8 mouse cellular contexts compared by ENCODE assay signal in the genomic region with DNA sequence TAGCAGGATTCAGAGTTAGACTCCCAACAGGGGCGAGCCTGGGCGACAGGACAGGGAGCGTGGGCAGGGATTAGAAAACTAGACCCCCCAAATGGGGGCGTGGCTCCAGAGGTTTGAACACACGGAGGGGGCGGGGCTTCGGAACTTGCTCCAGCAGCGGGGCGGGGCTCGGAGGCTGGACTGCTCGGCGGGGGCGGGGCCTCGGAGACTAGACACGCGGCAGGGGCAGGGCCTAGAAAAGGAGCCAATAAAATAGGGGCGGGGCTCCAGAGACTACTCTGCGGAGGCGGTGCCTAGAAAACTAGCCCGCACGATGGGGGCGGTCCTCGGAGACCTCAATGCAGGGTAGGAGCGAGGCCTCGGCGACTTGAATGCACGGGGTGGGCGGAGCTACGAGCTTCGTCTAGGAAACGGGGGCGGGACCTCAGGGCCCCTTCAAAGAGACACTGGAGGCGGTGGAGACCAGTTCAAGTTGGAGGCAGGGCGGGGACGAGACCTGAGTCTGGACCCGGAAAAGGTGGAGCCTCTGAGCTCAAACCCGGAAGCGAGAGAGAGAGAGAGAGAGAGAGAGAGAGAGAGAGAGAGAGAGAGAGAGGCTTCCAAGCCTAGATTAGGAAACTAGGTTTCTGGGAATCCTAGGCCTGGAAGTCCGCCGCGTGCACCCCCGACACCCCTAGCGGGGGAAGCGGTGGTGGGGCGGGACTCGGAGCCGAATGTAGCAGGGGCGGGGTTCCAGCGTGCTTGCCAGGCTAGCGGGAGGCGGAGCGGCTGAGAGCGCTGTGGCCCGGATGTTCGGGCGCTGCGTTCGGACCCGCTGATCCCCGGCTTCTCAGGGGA. TPM values are rescaled to one million over a fixed set of nuclear protein-coding genes. Genes with fewer than 3 reads are reported as not detected.
DNase-seq lines count a peak whose midpoint lies in the region; ATAC-seq lines count a peak whose summit lies in the region.

Gene L3hypdh, minus strand, starts transcription at position 111 of the 837 bp plus-strand sequence.
Gene Jkamp, plus strand, starts transcription at position 261 of the 837 bp plus-strand sequence.

- peak; percentile 96 for ATAC-seq in intestine, embryonic 14.5 days (replicated peaks; ENCODE audit: low FRiP score, low TSS enrichment, low read depth)

- H3K36me3 ChIP-seq in intestine, embryonic 14.5 days (ENCODE audit: control insufficient read depth, insufficient read depth, low read length) = peaks cover 6% of the 10 kb centered on the region

- H3K9me3 ChIP-seq in intestine, embryonic 14.5 days (ENCODE audit: control insufficient read depth, low read length) = no peaks in the 10 kb centered on the region

- no peaks in the 10 kb centered on the region for H3K27me3 ChIP-seq in intestine, embryonic 14.5 days (replicated peaks; ENCODE audit: control insufficient read depth, insufficient read depth, low read length)

- intact Hi-C loops in left cerebral cortex, postnatal 14 days (cut with DNase I) = no loop called here

- H3K27ac ChIP-seq in intestine, embryonic 14.5 days (ENCODE audit: low read depth) = peak within 1 kb of the TSS; percentile 94

- H3K4me3 ChIP-seq in intestine, embryonic 14.5 days (ENCODE audit: low read depth, low read length) = peak within 1 kb of the TSS; percentile 73

- 2% methylated on average over 60 of the region's 60 CpGs for WGBS in intestine, embryonic 14.5 days

- DNase-seq in adrenal gland, adult 18-20 months (ENCODE audit: low spot score in 2 of 2) = peak; percentile 98 to 99
- peak; percentile 100 for DNase-seq in embryo, embryonic 11 days
- DNase-seq in gastrocnemius, postnatal 25 days = peak; percentile 99
- DNase-seq in intestine, embryonic 14.5 days (ENCODE audit: low spot score) = peak; percentile 99
- DNase-seq in left cerebral cortex, postnatal 14 days (ENCODE audit: low spot score in 2 of 2) = peak; percentile 99
- peak; percentile 100 for DNase-seq in mesoderm, embryonic 11.5 days (ENCODE audit: low read depth, low spot score)
- DNase-seq in right cerebral cortex, postnatal 36 days (ENCODE audit: low spot score in 2 of 2) = peak; percentile 98 to 99
- DNase-seq in yolk sac, embryonic 10.5 days (ENCODE audit: low spot score) = peak; percentile 100

- peak within 1 kb of the TSS; percentile 91 for H3K4me2 ChIP-seq in intestine, embryonic 14.5 days (ENCODE audit: low read length)

- peak within 1 kb of the TSS; percentile 83 for H3K9ac ChIP-seq in intestine, embryonic 14.5 days (ENCODE audit: low read length)

- H3K4me1 ChIP-seq in intestine, embryonic 14.5 days (replicated peaks; ENCODE audit: control insufficient read depth, insufficient read depth, low read length) = peaks cover 21% of the 10 kb centered on the region

RNA-seq across cellular contexts. Expression of gene L3hypdh, which starts in this region (rescaled TPM):
- total RNA-seq in adrenal gland, adult 18-20 months (2021) = 10 to 100 TPM; 13.0 to 13.8 TPM
- 1 to 10 TPM in 1 of 2 experiments, under 1 TPM in 1; 0.77 to 1.8 TPM for total RNA-seq in gastrocnemius, postnatal 25 days (2021)
- polyA plus RNA-seq in intestine, embryonic 14.5 days (2014; fragmentation: Nextera tagmentation; extraction: Ambion mirVana) = 18.4 and 19.1 TPM in 2 replicates
- total RNA-seq in left cerebral cortex, postnatal 14 days (2021) = 1 to 10 TPM; 2.9 to 5.1 TPM

RNA-seq across cellular contexts. Expression of gene Jkamp, which starts in this region (rescaled TPM):
- 10 to 100 TPM; 36.5 to 49.8 TPM for total RNA-seq in adrenal gland, adult 18-20 months (2021)
- total RNA-seq in gastrocnemius, postnatal 25 days (2021) = 10 to 100 TPM in 1 of 2 experiments, 1 to 10 TPM in 1; 8.0 to 10.9 TPM
- 53.2 and 55.2 TPM in 2 replicates for polyA plus RNA-seq in intestine, embryonic 14.5 days (2014; fragmentation: Nextera tagmentation; extraction: Ambion mirVana)
- 10 to 100 TPM; 51.0 to 54.0 TPM for total RNA-seq in left cerebral cortex, postnatal 14 days (2021)

Comparison
In these comparisons a context has a peak if more than half of its experiments do, and no peak if none do; other contexts are left out.
1. Peak in every context shown above with its lines: DNase-seq, ATAC-seq, H3K4me3 ChIP-seq and H3K27ac ChIP-seq.